Mouse (Mus musculus) mesoderm, embryonic 11.5 days (tissue): ENCODE measurements around the gene Fam122a.

ENCODE experiments used
- DNase-seq: peaks from one replicate; pipeline ENCODE4 v3.0.0-alpha.2; 2012; ENCODE audit warnings: low read depth, low spot score

The Fam122a gene

DNA sequence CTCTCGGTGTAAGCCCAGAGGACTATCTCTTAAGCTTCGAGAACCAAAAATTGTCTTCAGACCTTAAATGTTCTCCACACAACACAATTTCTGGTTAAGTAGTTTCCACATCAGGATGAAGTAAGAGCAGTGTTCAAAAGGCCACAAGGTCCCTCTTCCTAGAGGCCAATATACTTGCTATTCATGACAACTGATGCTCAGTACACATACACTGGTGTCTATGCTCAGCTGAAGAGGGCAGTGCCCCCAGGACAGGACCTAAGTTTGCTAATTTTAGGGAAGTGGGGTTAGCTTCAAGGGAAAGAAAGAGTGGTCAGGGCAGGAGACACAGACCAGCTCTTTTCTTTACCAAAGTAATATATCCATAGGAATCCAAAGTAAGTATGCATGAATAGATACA is 45.8 kb downstream of the Fam122a start:
- DNase-seq: no peak

DNA sequence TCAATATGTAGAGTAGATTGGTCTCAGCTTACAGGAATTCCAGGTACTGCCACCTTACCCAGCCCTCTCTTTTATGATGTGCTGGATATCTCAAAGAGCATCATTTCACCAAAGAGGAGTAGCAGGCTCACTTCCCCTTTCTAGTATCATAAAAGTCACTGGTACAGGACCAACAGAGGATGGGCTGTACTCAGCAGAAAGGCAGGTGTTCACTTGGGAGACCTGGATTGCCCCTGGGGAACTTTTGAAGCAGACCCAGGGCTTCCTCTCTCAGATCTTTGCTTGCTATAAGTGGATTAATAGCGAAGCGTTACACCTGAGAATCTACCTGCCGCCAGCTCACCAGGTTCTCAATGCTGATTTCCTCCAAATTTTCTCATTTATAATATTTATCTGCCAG is 49.1 kb downstream of the Fam122a start:
- no peak for DNase-seq

DNA sequence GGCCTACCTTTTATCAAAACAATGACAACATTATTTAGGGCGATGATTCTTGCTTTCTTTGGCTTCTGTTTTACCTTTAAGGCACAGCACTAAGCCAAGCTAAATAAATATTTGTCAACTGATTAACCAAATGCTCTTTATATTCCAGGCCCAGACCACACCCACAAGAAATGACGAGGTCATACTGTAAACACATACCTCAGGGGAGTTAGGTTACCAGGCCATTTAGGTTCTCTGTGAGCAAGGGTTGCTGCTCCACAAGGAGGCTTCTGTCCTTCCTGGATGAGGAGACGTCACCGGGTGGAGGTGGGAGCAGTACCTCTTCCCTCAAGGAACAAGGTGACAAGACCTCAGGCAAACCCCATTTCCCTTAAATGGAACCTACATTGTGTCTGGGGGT is 49.9 kb downstream of the Fam122a start:
- no peak for DNase-seq

DNA sequence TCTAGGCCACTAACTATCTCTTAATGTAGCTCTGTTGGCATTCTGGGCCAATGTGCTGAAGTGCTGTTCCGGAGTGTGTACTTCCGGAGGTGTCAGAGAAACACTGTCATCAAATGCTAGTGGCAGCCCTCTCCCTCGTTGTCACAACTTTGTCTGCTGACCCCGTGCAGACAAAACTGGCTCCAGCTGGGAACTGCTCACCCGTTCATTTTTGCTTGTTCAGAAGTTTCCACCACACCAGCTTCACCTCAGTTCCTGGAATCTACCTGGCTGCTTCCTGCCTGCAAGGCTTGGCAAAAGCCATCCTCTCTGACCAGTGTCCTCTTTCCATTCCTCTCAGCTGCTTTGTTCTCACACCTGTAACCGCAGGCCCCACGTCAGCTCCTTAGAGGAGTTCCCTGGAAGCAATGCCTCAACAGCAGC is 50.4 kb downstream of the Fam122a start:
- DNase-seq: no peak
